Mouse (Mus musculus) erythroblast, embryonic 14.5 days (primary cell): ENCODE measurements around the gene Vopp1. TPM values are rescaled to one million over a fixed set of nuclear protein-coding genes. Genes with fewer than 3 reads are reported as not detected.
A peak's percentile ranks its signal among the peaks of the same experiment; 100 is the strongest.

Experiments
- H3K27me3 ChIP-seq: 2 replicates; pipeline ENCODE4 v1.6.1; 2012; ENCODE audit warnings: inconsistent platforms; ENCODE audit not compliant: control insufficient read depth
- H3K36me3 ChIP-seq: 2 replicates; pipeline ENCODE4 v1.6.1; 2012; ENCODE audit warnings: mild to moderate bottlenecking, inconsistent platforms; ENCODE audit not compliant: control insufficient read depth
- H3K4me1 ChIP-seq: 2 replicates; pipeline ENCODE4 v1.6.1; 2012; ENCODE audit warnings: inconsistent platforms; ENCODE audit not compliant: control insufficient read depth
- H3K4me3 ChIP-seq: replicated peaks from 2 replicates; pipeline ENCODE3; 2012; ENCODE audit warnings: moderate library complexity, mild to moderate bottlenecking, inconsistent platforms
- H3K9me3 ChIP-seq: 2 replicates; pipeline ENCODE4 v1.6.1; 2012; ENCODE audit warnings: low read length, inconsistent platforms, mixed read lengths; ENCODE audit not compliant: control insufficient read depth
- GATA1 ChIP-seq: IDR thresholded peaks from 2 replicates; pipeline ENCODE4 v1.6.1; 2012; ENCODE audit warnings: low read length, inconsistent platforms, mixed read lengths
- TAL1 ChIP-seq: IDR thresholded peaks from 3 replicates; pipeline ENCODE4 v1.6.1; 2012; ENCODE audit warnings: low read length, inconsistent platforms, mixed read lengths
- polyA plus RNA-seq: library from polyadenylated mRNA; stranded (reverse); fragments of >175 nt; gene quantifications from 2 replicates; pipeline ENCODE4 v1.2.3, GENCODE M21; 2012

Gene Vopp1
- polyA plus RNA-seq, 1 experiment = 10.8 TPM

GRCm38 (mm10) chr6:57766287-57766686, 58.7 kb downstream of the Vopp1 start:
- Histone ChIP-seq H3K4me3 (peak overlapping the region; percentile 40), H3K36me3 (peaks cover 92% of the 10 kb centered on the region)

GRCm38 (mm10) chr6:57765095-57765878, 59.7 kb downstream of the Vopp1 start:
- TF ChIP-seq GATA1 (no peak), TAL1 (no peak)

More at GRCm38 (mm10) chr6:57766287-57766686, 58.7 kb downstream of the Vopp1 start:
- no peaks in the 10 kb centered on the region for H3K27me3 ChIP-seq
- TF ChIP-seq GATA1 (peak; percentile 54; the same call in 1 of the 2 replicates), TAL1 (peak; percentile 54; the same call in 1 of the 3 replicates)
- peaks cover 94% of the 10 kb centered on the region for H3K4me1 ChIP-seq
- H3K9me3 ChIP-seq = no peaks in the 10 kb centered on the region

GRCm38 (mm10) chr6:57763054-57763453, 61.9 kb downstream of the Vopp1 start:
- Histone ChIP-seq H3K9me3 (no peaks in the 10 kb centered on the region), H3K27me3 (no peaks in the 10 kb centered on the region), H3K36me3 (peaks cover 92% of the 10 kb centered on the region), H3K4me3 (no peak overlapping the region), H3K4me1 (peaks cover 90% of the 10 kb centered on the region)
- TF ChIP-seq GATA1 (no peak), TAL1 (no peak)

More at GRCm38 (mm10) chr6:57765095-57765878, 59.7 kb downstream of the Vopp1 start:
- Histone ChIP-seq H3K9me3 (no peaks in the 10 kb centered on the region), H3K36me3 (peaks cover 92% of the 10 kb centered on the region), H3K27me3 (no peaks in the 10 kb centered on the region), H3K4me1 (peaks cover 100% of the 10 kb centered on the region), H3K4me3 (peak overlapping the region; percentile 40)

- Histone ChIP-seq H3K4me1 (peaks cover 82% of the 10 kb centered on the region), H3K36me3 (peaks cover 98% of the 10 kb centered on the region), H3K4me3 (peak overlapping the region; percentile 47), H3K9me3 (no peaks in the 10 kb centered on the region), H3K27me3 (no peaks in the 10 kb centered on the region)
- TF ChIP-seq GATA1 = peak; percentile 74
- TF ChIP-seq TAL1 = no peak
Observed at GRCm38 (mm10) chr6:57753962-57754759, 70.8 kb downstream of the Vopp1 start.

- H3K36me3 ChIP-seq = peaks cover 75% of the 10 kb centered on the region
- TF ChIP-seq GATA1 (no peak), TAL1 (no peak)
- H3K27me3 ChIP-seq = no peaks in the 10 kb centered on the region
- peaks cover 76% of the 10 kb centered on the region for H3K4me1 ChIP-seq
- H3K9me3 ChIP-seq = 0 out of 2 replicates have a peak, but pooled peaks cover 3% of the 10 kb centered on the region
- peak overlapping the region; percentile 2 for H3K4me3 ChIP-seq
Observed at GRCm38 (mm10) chr6:57745748-57746129, 79.2 kb downstream of the Vopp1 start.

GRCm38 (mm10) chr6:57744974-57745747, 79.8 kb downstream of the Vopp1 start:
- Histone ChIP-seq H3K9me3 (0 out of 2 replicates have a peak, but pooled peaks cover 3% of the 10 kb centered on the region), H3K27me3 (no peaks in the 10 kb centered on the region), H3K36me3 (peaks cover 75% of the 10 kb centered on the region), H3K4me3 (peak overlapping the region; percentile 2), H3K4me1 (peaks cover 75% of the 10 kb centered on the region)
- TF ChIP-seq GATA1 (peak; percentile 86), TAL1 (peak; percentile 95)

GRCm38 (mm10) chr6:57744123-57744522, 80.8 kb downstream of the Vopp1 start:
- Histone ChIP-seq H3K27me3 (no peaks in the 10 kb centered on the region), H3K36me3 (peaks cover 76% of the 10 kb centered on the region), H3K4me3 (no peak overlapping the region), H3K4me1 (peaks cover 79% of the 10 kb centered on the region), H3K9me3 (0 out of 2 replicates have a peak, but pooled peaks cover 3% of the 10 kb centered on the region)
- TF ChIP-seq TAL1 (no peak), GATA1 (no peak)

- Histone ChIP-seq H3K36me3 (peaks cover 76% of the 10 kb centered on the region), H3K27me3 (no peaks in the 10 kb centered on the region), H3K9me3 (0 out of 2 replicates have a peak, but pooled peaks cover 3% of the 10 kb centered on the region), H3K4me1 (peaks cover 77% of the 10 kb centered on the region), H3K4me3 (no peak overlapping the region)
- no peak for TF ChIP-seq TAL1
Observed at GRCm38 (mm10) chr6:57743333-57743732, 81.6 kb downstream of the Vopp1 start.
